Mouse (Mus musculus): ENCODE measurements around the gene Gnaq. TPM values are rescaled to one million over a fixed set of nuclear protein-coding genes. Genes with fewer than 3 reads are reported as not detected.

The Gnaq gene
- polyA plus RNA-seq, 1 experiment from 2014 or later, result 5.3 TPM

DNA sequence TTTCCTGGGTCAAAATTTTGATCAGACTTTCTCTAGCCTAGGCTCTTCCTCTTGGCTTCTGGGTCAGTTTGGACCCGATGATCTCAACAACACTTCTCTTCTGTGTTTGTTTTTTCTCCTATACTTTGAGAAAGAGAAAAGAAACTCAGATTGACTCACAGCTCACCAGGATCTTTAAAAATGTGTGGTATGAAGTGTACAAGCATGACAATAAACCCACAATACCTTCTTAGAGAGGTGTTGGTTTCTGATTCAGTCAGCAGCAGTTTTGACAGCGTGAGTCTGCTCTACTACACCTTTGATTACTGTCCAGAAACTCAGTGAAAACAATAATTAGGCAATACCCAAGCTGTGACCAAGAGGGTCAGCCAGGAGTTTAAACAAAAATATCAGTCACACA lies 122.7 kb downstream of the Gnaq start:
- no peak overlapping the region for H3K9ac ChIP-seq (replicated peaks)
- ATAC-seq, result 0 out of 2 replicates have a peak, but pooled peaks have one; percentile 38
- no peaks in the 10 kb centered on the region for H3K36me3 ChIP-seq (replicated peaks; ENCODE audit: insufficient read depth, low read length)
- peaks cover 20% of the 10 kb centered on the region for H3K4me1 ChIP-seq (ENCODE audit: insufficient read depth)
- no peak overlapping the region for H3K4me3 ChIP-seq (ENCODE audit: low read depth, low read length)
- WGBS (ENCODE audit: insufficient replicate concordance), result 51% methylated on average over 2 of the region's 2 CpGs
- H3K4me2 ChIP-seq (ENCODE audit: low read depth, low read length), result no peak overlapping the region
- DNase-seq, result no peak
- TF ChIP-seq EP300 (IDR thresholded peaks at IDR 0.05; ENCODE audit: low read depth) (no peak), CTCF (IDR thresholded peaks at IDR 0.05; ENCODE audit: low read depth) (no peak)
- H3K27me3 ChIP-seq (ENCODE audit: insufficient read depth, low read length), result no peaks in the 10 kb centered on the region
- H3K9me3 ChIP-seq (ENCODE audit: low read length), result no peaks in the 10 kb centered on the region
- no peak overlapping the region for H3K27ac ChIP-seq (ENCODE audit: low read depth)

GRCm38 (mm10) chr19:16258766-16259355 lies 126.2 kb downstream of the Gnaq start:
- H3K27me3 ChIP-seq (ENCODE audit: insufficient read depth, low read length), result no peaks in the 10 kb centered on the region
- no peaks in the 10 kb centered on the region for H3K9me3 ChIP-seq (ENCODE audit: low read length)
- H3K36me3 ChIP-seq (replicated peaks; ENCODE audit: insufficient read depth, low read length), result no peaks in the 10 kb centered on the region
- TF ChIP-seq EP300 (IDR thresholded peaks at IDR 0.05; ENCODE audit: low read depth), result no peak
- no peak for TF ChIP-seq CTCF (IDR thresholded peaks at IDR 0.05; ENCODE audit: low read depth)
- H3K4me2 ChIP-seq (ENCODE audit: low read depth, low read length), result no peak overlapping the region
- no peak for DNase-seq
- no peak overlapping the region for H3K4me3 ChIP-seq (ENCODE audit: low read depth, low read length)
- H3K4me1 ChIP-seq (ENCODE audit: insufficient read depth), result peaks cover 8% of the 10 kb centered on the region
- no peak overlapping the region for H3K27ac ChIP-seq (ENCODE audit: low read depth)
- H3K9ac ChIP-seq (replicated peaks), result no peak overlapping the region
- no peak for ATAC-seq

GRCm38 (mm10) chr19:16259786-16260434 lies 127.3 kb downstream of the Gnaq start:
- no peak for TF ChIP-seq EP300 (IDR thresholded peaks at IDR 0.05; ENCODE audit: low read depth)
- TF ChIP-seq CTCF (IDR thresholded peaks at IDR 0.05; ENCODE audit: low read depth), result no peak
- 55% methylated on average over 6 of the region's 6 CpGs for WGBS (ENCODE audit: insufficient replicate concordance)
- DNase-seq (no peak), ATAC-seq (no peak)
- Histone ChIP-seq H3K27ac (ENCODE audit: low read depth) (no peak overlapping the region), H3K4me1 (ENCODE audit: insufficient read depth) (peaks cover 3% of the 10 kb centered on the region), H3K36me3 (replicated peaks; ENCODE audit: insufficient read depth, low read length) (no peaks in the 10 kb centered on the region), H3K9ac (replicated peaks) (no peak overlapping the region), H3K4me3 (ENCODE audit: low read depth, low read length) (no peak overlapping the region), H3K4me2 (ENCODE audit: low read depth, low read length) (no peak overlapping the region), H3K27me3 (ENCODE audit: insufficient read depth, low read length) (no peaks in the 10 kb centered on the region), H3K9me3 (ENCODE audit: low read length) (no peaks in the 10 kb centered on the region)

- Histone ChIP-seq H3K4me3 (ENCODE audit: low read depth, low read length) (no peak overlapping the region), H3K9ac (replicated peaks) (no peak overlapping the region), H3K4me1 (ENCODE audit: insufficient read depth) (no peaks in the 10 kb centered on the region; the same call in none of the 2 replicates), H3K4me2 (ENCODE audit: low read depth, low read length) (no peak overlapping the region), H3K27me3 (ENCODE audit: insufficient read depth, low read length) (no peaks in the 10 kb centered on the region), H3K9me3 (ENCODE audit: low read length) (no peaks in the 10 kb centered on the region), H3K36me3 (replicated peaks; ENCODE audit: insufficient read depth, low read length) (no peaks in the 10 kb centered on the region), H3K27ac (ENCODE audit: low read depth) (no peak overlapping the region)
- 64% methylated on average over 2 of the region's 2 CpGs for WGBS (ENCODE audit: insufficient replicate concordance)
- DNase-seq, result no peak
- no peak for ATAC-seq
- TF ChIP-seq CTCF (IDR thresholded peaks at IDR 0.05; ENCODE audit: low read depth) (peak; percentile 59), EP300 (IDR thresholded peaks at IDR 0.05; ENCODE audit: low read depth) (no peak)
These were observed 127.8 kb downstream of the Gnaq start for GRCm38 (mm10) chr19:16260435-16260832.

- Histone ChIP-seq H3K4me1 (ENCODE audit: insufficient read depth) (no peaks in the 10 kb centered on the region; the same call in none of the 2 replicates), H3K36me3 (replicated peaks; ENCODE audit: insufficient read depth, low read length) (no peaks in the 10 kb centered on the region), H3K4me3 (ENCODE audit: low read depth, low read length) (no peak overlapping the region), H3K27me3 (ENCODE audit: insufficient read depth, low read length) (no peaks in the 10 kb centered on the region), H3K27ac (ENCODE audit: low read depth) (no peak overlapping the region), H3K4me2 (ENCODE audit: low read depth, low read length) (no peak overlapping the region), H3K9me3 (ENCODE audit: low read length) (no peaks in the 10 kb centered on the region), H3K9ac (replicated peaks) (no peak overlapping the region)
- TF ChIP-seq EP300 (IDR thresholded peaks at IDR 0.05; ENCODE audit: low read depth) (no peak), CTCF (IDR thresholded peaks at IDR 0.05; ENCODE audit: low read depth) (no peak)
- 57% methylated on average over 1 of the region's 1 CpGs for WGBS (ENCODE audit: insufficient replicate concordance)
- ATAC-seq, result no peak
- DNase-seq, result no peak
These were observed 128.3 kb downstream of the Gnaq start for GRCm38 (mm10) chr19:16260973-16261372.

- DNase-seq (no peak), ATAC-seq (no peak)
- 57% methylated on average over 6 of the region's 6 CpGs for WGBS (ENCODE audit: insufficient replicate concordance)
- H3K27me3 ChIP-seq (ENCODE audit: insufficient read depth, low read length), result no peaks in the 10 kb centered on the region
- H3K27ac ChIP-seq (ENCODE audit: low read depth), result no peak overlapping the region
- no peaks in the 10 kb centered on the region for H3K9me3 ChIP-seq (ENCODE audit: low read length)
- no peaks in the 10 kb centered on the region for H3K36me3 ChIP-seq (replicated peaks; ENCODE audit: insufficient read depth, low read length)
- H3K4me3 ChIP-seq (ENCODE audit: low read depth, low read length), result no peak overlapping the region
- no peak overlapping the region for H3K4me2 ChIP-seq (ENCODE audit: low read depth, low read length)
- TF ChIP-seq CTCF (IDR thresholded peaks at IDR 0.05; ENCODE audit: low read depth), result no peak
- no peak for TF ChIP-seq EP300 (IDR thresholded peaks at IDR 0.05; ENCODE audit: low read depth)
- H3K9ac ChIP-seq (replicated peaks), result no peak overlapping the region
- no peaks in the 10 kb centered on the region; the same call in none of the 2 replicates for H3K4me1 ChIP-seq (ENCODE audit: insufficient read depth)
These were observed 129.0 kb downstream of the Gnaq start for GRCm38 (mm10) chr19:16261631-16262030.
